Mouse (Mus musculus) hindbrain, embryonic 10.5 days (tissue): ENCODE results near the gene Syndig1. TPM values are rescaled to one million over a fixed set of nuclear protein-coding genes. Genes with fewer than 3 reads are reported as not detected.
A peak's percentile ranks its signal among the peaks of the same experiment; 100 is the strongest.

ENCODE experiments used
- DNase-seq: peaks from one replicate; pipeline ENCODE4 v3.0.0-alpha.2; 2017; ENCODE audit warnings: low spot score
- H3K27ac ChIP-seq: fragments of 300-500 bp; sonication (generic); 2 replicates; pipeline ENCODE4 v1.5.1; 2016; ENCODE audit warnings: mild to moderate bottlenecking, moderate library complexity
- H3K27me3 ChIP-seq: fragments of 300-500 bp; sonication (generic); 2 replicates; pipeline ENCODE4 v1.6.1; 2016; ENCODE audit warnings: mild to moderate bottlenecking; ENCODE audit not compliant: poor library complexity, insufficient read depth, severe bottlenecking
- H3K36me3 ChIP-seq: fragments of 300-500 bp; sonication (generic); 2 replicates; pipeline ENCODE4 v1.6.1; 2016; ENCODE audit warnings: mild to moderate bottlenecking, moderate library complexity
- H3K4me1 ChIP-seq: fragments of 300-500 bp; sonication (generic); replicated peaks from 2 replicates; pipeline ENCODE4 v1.6.1; 2016; ENCODE audit warnings: mild to moderate bottlenecking
- H3K4me3 ChIP-seq: fragments of 300-500 bp; sonication (generic); 2 replicates; pipeline ENCODE4 v1.5.1; 2016; ENCODE audit warnings: mild to moderate bottlenecking, moderate library complexity
- H3K9me3 ChIP-seq: fragments of 300-500 bp; sonication (generic); 2 replicates; pipeline ENCODE4 v1.6.1; 2016; ENCODE audit warnings: mild to moderate bottlenecking, moderate library complexity
- WGBS: fragments of 180-500 bp; shearing (Covaris S2); methylation state at CpG from one replicate; pipeline ENCODE4 v1.1.7; 2016; 5-methylcytosine and 5-hydroxymethylcytosine counted together
- polyA plus RNA-seq: library from polyadenylated mRNA; unstranded; fragments of >200 nt; fragmentation: Nextera tagmentation; extraction: Ambion mirVana; gene quantifications from 2 replicates; pipeline ENCODE4 v1.2.1, GENCODE M21; 2016

Gene Syndig1
- polyA plus RNA-seq, 1 experiment from 2014 or later: 6.7 TPM

DNA sequence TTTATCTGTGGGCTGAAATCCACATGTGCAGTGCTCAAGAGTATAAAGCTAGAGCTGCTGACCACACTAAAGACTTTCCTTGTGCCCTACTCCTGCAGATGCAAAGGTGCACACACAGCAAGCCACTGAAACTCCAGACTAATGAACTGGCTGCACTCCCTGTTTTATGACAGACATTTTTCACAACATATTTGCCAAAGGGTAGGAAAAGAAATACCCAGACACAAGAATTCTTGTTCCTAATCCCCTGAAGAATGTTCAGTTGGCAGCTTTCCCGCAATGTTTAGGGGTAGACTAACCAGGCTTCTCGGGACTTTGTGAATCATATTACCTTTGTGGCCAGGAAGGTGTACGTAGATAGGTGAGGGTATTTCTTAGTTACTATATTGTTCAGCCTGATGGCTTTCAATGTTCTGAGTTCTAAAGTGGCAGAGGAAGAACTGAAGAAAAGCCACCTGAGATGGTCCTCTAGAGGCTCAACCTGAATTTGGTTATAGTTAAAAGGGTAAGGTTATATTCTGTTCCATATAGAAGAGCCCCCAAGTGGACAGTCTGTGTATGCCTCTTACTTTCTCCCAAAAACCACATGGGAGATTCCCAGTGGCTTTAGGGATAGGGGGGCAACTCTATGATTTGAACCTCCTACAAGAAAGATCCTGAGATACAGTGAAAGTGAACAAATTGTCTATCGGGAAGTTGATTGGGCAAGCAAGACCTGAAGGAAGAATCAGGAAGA is 169.5 kb downstream of the Syndig1 start:
- H3K36me3 ChIP-seq: no peaks in the 10 kb centered on the region
- DNase-seq: no peak
- 83% methylated on average over 4 of the region's 4 CpGs for WGBS

GRCm38 (mm10) chr2:150000564-150000963 is 171.6 kb downstream of the Syndig1 start:
- no peak for DNase-seq
- H3K27ac ChIP-seq: no peak overlapping the region

More for the DNA sequence above, 169.5 kb downstream of the Syndig1 start:
- Histone ChIP-seq H3K4me1 (no peaks in the 10 kb centered on the region), H3K27me3 (no peaks in the 10 kb centered on the region), H3K4me3 (no peak overlapping the region), H3K9me3 (no peaks in the 10 kb centered on the region), H3K27ac (no peak overlapping the region)

DNA sequence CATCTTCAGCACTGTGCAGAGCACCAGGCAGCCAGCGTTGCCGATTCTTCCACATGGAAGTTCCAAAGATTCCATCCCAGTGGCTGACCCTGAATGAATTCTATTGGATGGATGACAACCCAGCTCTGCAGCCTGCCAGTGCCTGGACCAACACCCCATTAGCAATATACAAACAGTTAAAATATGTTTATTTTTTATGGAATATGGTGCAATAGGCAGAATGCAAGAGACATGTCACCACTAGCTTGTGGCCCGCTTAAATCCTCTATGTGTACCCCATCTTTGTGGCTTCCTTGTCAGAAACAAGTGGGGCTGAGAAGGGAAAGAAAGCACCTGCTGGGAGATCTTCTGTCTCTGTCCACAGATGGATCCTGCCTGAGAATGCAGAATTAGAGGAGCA is 174.5 kb downstream of the Syndig1 start:
- H3K9me3 ChIP-seq: no peaks in the 10 kb centered on the region
- H3K4me1 ChIP-seq: no peaks in the 10 kb centered on the region
- no peak for DNase-seq
- H3K36me3 ChIP-seq: no peaks in the 10 kb centered on the region
- H3K4me3 ChIP-seq: no peak overlapping the region
- WGBS: 90% methylated on average over 3 of the region's 3 CpGs
- H3K27me3 ChIP-seq: no peaks in the 10 kb centered on the region
- H3K27ac ChIP-seq: no peak overlapping the region

More at GRCm38 (mm10) chr2:150000564-150000963, 171.6 kb downstream of the Syndig1 start:
- WGBS: 84% methylated on average over 2 of the region's 2 CpGs
- Histone ChIP-seq H3K27me3 (no peaks in the 10 kb centered on the region), H3K9me3 (no peaks in the 10 kb centered on the region), H3K4me3 (no peak overlapping the region), H3K36me3 (no peaks in the 10 kb centered on the region), H3K4me1 (no peaks in the 10 kb centered on the region)

DNA sequence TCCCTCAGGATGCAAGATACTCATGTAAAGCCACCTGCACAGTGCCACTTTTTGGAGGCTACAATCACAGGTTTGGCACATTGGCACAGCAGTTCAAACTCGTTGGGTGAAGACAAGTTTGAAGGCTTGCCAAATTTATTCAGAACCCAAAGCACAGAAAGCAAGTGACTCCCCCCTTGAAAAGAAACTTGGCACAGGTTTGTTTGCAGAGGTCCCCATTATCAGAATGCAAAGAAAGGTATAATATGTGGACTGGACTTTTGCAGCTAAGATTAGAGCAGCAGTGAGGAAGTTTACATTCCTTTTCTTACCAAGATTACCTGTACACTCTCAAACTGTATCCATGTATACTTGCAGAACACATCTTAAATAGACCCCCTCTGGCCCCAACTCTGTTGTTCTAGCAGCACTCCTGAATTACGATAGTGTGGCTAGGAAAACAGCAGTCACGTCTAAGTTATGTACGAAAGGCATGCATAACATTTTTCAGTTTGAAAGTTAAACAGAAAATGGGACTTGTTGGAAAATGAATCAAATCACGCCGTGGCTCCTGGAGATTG is 183.9 kb downstream of the Syndig1 start:
- Histone ChIP-seq H3K27me3 (no peaks in the 10 kb centered on the region), H3K27ac (no peak overlapping the region), H3K36me3 (no peaks in the 10 kb centered on the region), H3K4me1 (peaks cover 12% of the 10 kb centered on the region), H3K4me3 (no peak overlapping the region), H3K9me3 (no peaks in the 10 kb centered on the region)
- DNase-seq: no peak
- 84% methylated on average over 6 of the region's 6 CpGs for WGBS

GRCm38 (mm10) chr2:150013785-150014184 is 184.8 kb downstream of the Syndig1 start:
- Histone ChIP-seq H3K36me3 (no peaks in the 10 kb centered on the region), H3K9me3 (no peaks in the 10 kb centered on the region), H3K4me3 (no peak overlapping the region), H3K27me3 (no peaks in the 10 kb centered on the region), H3K4me1 (peaks cover 12% of the 10 kb centered on the region), H3K27ac (no peak overlapping the region)
- DNase-seq: no peak
- WGBS: 58% methylated on average over 4 of the region's 4 CpGs

GRCm38 (mm10) chr2:150016303-150016702 is 187.3 kb downstream of the Syndig1 start:
- no peak for DNase-seq
- no peaks in the 10 kb centered on the region for H3K9me3 ChIP-seq
- 47% methylated on average over 5 of the region's 5 CpGs for WGBS

GRCm38 (mm10) chr2:150020706-150021105 is 191.7 kb downstream of the Syndig1 start:
- DNase-seq: no peak
- H3K9me3 ChIP-seq: no peaks in the 10 kb centered on the region
- no peak overlapping the region for H3K27ac ChIP-seq
- no peaks in the 10 kb centered on the region for H3K36me3 ChIP-seq
- H3K27me3 ChIP-seq: no peaks in the 10 kb centered on the region
- H3K4me3 ChIP-seq: no peak overlapping the region
- H3K4me1 ChIP-seq: peaks cover 12% of the 10 kb centered on the region
- WGBS: 90% methylated on average over 2 of the region's 2 CpGs

More at GRCm38 (mm10) chr2:150016303-150016702, 187.3 kb downstream of the Syndig1 start:
- peaks cover 12% of the 10 kb centered on the region for H3K4me1 ChIP-seq
- peak overlapping the region; percentile 69; the same call in 1 of the 2 replicates for H3K27ac ChIP-seq
- H3K36me3 ChIP-seq: no peaks in the 10 kb centered on the region
- no peaks in the 10 kb centered on the region for H3K27me3 ChIP-seq
- H3K4me3 ChIP-seq: no peak overlapping the region

DNA sequence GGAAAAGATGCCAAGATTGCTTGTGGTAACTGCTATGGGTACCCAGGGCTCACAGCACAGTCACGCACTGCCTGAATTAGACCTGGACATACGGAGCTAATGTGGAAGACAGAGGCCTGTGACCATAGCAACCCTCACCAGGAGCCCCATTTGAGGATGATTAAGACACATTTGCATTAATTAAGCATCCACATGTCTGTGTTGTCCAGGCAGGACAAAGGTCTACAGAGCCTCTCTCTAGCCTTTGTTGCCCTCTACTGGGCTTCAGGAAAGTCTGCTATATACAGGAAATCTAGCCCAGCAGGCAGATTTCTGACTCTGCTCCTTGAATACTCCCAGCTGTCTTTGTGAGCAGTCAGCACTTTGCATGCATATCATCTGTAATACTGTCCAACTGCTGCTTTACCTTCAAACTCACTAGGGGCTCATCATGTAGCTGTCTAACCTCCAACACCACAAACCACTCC is 194.9 kb downstream of the Syndig1 start:
- no peak overlapping the region for H3K27ac ChIP-seq
- no peaks in the 10 kb centered on the region; the same call in 1 of the 2 replicates for H3K4me1 ChIP-seq
- WGBS: 16% methylated on average over 2 of the region's 2 CpGs
- no peak overlapping the region for H3K4me3 ChIP-seq
- no peaks in the 10 kb centered on the region for H3K36me3 ChIP-seq
- no peaks in the 10 kb centered on the region for H3K9me3 ChIP-seq
- DNase-seq: peak; percentile 30
- no peaks in the 10 kb centered on the region for H3K27me3 ChIP-seq

DNA sequence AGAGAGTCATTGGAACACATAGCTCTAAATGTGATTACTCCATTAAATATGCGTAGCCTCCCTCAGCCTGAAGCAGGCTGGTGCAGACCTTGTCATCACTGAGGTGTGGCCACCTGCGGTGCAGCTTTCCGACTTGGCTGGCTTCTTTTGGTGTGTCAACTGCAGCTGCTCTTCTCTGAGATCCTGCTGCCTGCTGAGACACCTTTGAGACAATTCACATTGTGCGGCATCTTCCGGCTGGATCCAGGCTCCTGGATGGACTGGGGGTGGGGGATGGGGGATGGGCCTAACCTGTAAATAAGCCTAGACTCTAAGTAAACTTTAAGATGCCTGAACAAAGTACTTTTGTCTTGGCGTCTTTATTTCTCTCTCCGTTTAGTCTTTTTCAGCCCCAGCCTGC is 214.5 kb downstream of the Syndig1 start:
- no peaks in the 10 kb centered on the region for H3K4me1 ChIP-seq
- H3K36me3 ChIP-seq: no peaks in the 10 kb centered on the region
- no peak for DNase-seq
- 0 out of 2 replicates have a peak, but pooled peaks cover 3% of the 10 kb centered on the region for H3K9me3 ChIP-seq
- WGBS: 88% methylated on average over 7 of the region's 7 CpGs
- H3K4me3 ChIP-seq: no peak overlapping the region
- H3K27ac ChIP-seq: no peak overlapping the region
- H3K27me3 ChIP-seq: no peaks in the 10 kb centered on the region

Other genes with a start within 250 kb of the Syndig1 start
- 0.41 TPM in 1 of 2 replicates, not detected in the other for gene C530025M09Rik, start 2.0 kb downstream of the Syndig1 start, polyA plus RNA-seq